In the genomic region with DNA sequence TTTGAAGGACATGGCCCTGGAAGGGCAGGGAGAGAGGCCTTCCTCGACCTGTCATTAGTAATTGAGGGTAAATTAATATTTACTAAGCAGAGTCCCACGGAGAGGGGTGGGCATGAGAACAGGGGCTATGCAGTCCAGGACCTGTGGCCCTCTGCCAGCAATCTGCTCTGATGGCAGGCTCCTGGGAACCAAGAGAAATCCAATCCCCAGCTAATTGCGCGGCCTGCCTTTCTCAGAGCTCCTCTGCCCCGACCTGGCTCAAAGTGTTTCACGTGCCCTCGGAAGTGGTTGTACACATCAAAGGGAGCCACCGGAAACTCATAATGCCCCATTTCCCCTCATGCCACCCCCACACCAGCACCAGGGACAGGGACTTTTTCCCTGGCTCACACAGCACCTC, we compare ENCODE assay signal across 29 mouse cellular contexts.
A peak's percentile ranks its signal among the peaks of the same experiment; 100 is the strongest.
DNase-seq lines count a peak whose midpoint lies in the region; ATAC-seq lines count a peak whose summit lies in the region.
"Had no signal": no experiment of that assay in that cellular context is flagged by ENCODE, and none has a peak within 500 bp of the region (broad histone marks: within the 10 kb centered on the region; RNA-seq: fewer than 3 reads in every experiment).

No protein-coding gene starts in this region.

- no peaks in the 10 kb centered on the region for H3K36me3 ChIP-seq in embryonic facial prominence, embryonic 11.5 days (replicated peaks; ENCODE audit: control insufficient read depth, insufficient read depth, low read depth, low read length)
- H3K36me3 ChIP-seq: forebrain, embryonic 15.5 days; heart, embryonic 12.5 days; hindbrain, embryonic 15.5 days; intestine, embryonic 15.5 days; limb, embryonic 10.5 days; limb, embryonic 15.5 days; lung, embryonic 15.5 days; neural tube, embryonic 12.5 days; stomach, embryonic 15.5 days had no signal

- H3K27ac ChIP-seq in embryonic facial prominence, embryonic 11.5 days (replicated peaks; ENCODE audit: low read depth, low read length): no peak overlapping the region
- H3K27ac ChIP-seq: forebrain, embryonic 15.5 days; heart, adult 2 months; hindbrain, embryonic 15.5 days; intestine, embryonic 15.5 days; layer of hippocampus, adult 2 months; limb, embryonic 15.5 days; liver, embryonic 14.5 days; lung, embryonic 15.5 days; neural tube, embryonic 12.5 days; stomach, embryonic 15.5 days had no signal

- no peaks in the 10 kb centered on the region for H3K9me3 ChIP-seq in embryonic facial prominence, embryonic 11.5 days (replicated peaks; ENCODE audit: control insufficient read depth, low read length)
- H3K9me3 ChIP-seq: forebrain, embryonic 15.5 days; heart, embryonic 12.5 days; hindbrain, embryonic 15.5 days; intestine, embryonic 15.5 days; limb, embryonic 10.5 days; limb, embryonic 15.5 days; lung, embryonic 15.5 days; neural tube, embryonic 12.5 days; stomach, embryonic 15.5 days had no signal

- WGBS in embryonic facial prominence, embryonic 11.5 days: 32% methylated on average over 8 of the region's 8 CpGs

- H3K9ac ChIP-seq in embryonic facial prominence, embryonic 11.5 days (replicated peaks; ENCODE audit: low read length): no peak overlapping the region
- H3K9ac ChIP-seq: forebrain, embryonic 15.5 days; heart, embryonic 12.5 days; hindbrain, embryonic 15.5 days; intestine, embryonic 15.5 days; limb, embryonic 15.5 days; liver, embryonic 14.5 days; lung, embryonic 15.5 days; neural tube, embryonic 12.5 days; stomach, embryonic 15.5 days had no signal

- H3K27me3 ChIP-seq in embryonic facial prominence, embryonic 11.5 days (ENCODE audit: control insufficient read depth, insufficient read depth, low read length): no peaks in the 10 kb centered on the region
- H3K27me3 ChIP-seq: forebrain, embryonic 15.5 days; hindbrain, embryonic 15.5 days had no signal

- intact Hi-C loops in left cerebral cortex, postnatal 4 days (cut with DNase I): no loop called here

- peak; percentile 24 to 40 for DNase-seq in cerebellum, postnatal 10 days
- no peak for DNase-seq in cerebellum, postnatal 36 days
- peak; percentile 34 for DNase-seq in left cerebral cortex, postnatal 4 days
- no peak for DNase-seq in left cerebral cortex, adult 18-20 months (ENCODE audit: low spot score in 2 of 2)
- DNase-seq in embryonic facial prominence, embryonic 11.5 days (ENCODE audit: low spot score): peak; percentile 43
- DNase-seq in retina, embryonic 14.5 days (ENCODE audit: low spot score): peak; percentile 48
- no peak for DNase-seq in cerebellum, adult 9-11 months
- no peak for DNase-seq in cerebellum, adult 9-10 months
- DNase-seq: adrenal gland, adult 8-10 months; cerebellum, adult 11 months; cerebellum, postnatal 14 days; heart, adult 2 months; kidney, adult 2 months; kidney, postnatal 36 days; right cerebral cortex, postnatal 25 days; thymus, postnatal 14 days had no signal

- no peak overlapping the region for H3K4me2 ChIP-seq in embryonic facial prominence, embryonic 11.5 days (ENCODE audit: low read depth, low read length)
- H3K4me2 ChIP-seq: forebrain, embryonic 15.5 days; heart, embryonic 12.5 days; hindbrain, embryonic 15.5 days; intestine, embryonic 15.5 days; limb, embryonic 15.5 days; lung, embryonic 15.5 days; midbrain, embryonic 11.5 days; neural tube, embryonic 12.5 days; stomach, embryonic 15.5 days had no signal

- H3K4me1 ChIP-seq in embryonic facial prominence, embryonic 11.5 days (ENCODE audit: control insufficient read depth, insufficient read depth, low read length): 0 out of 2 replicates have a peak, but pooled peaks cover 2% of the 10 kb centered on the region
- H3K4me1 ChIP-seq: heart, embryonic 12.5 days; intestine, embryonic 15.5 days; lung, embryonic 15.5 days; stomach, embryonic 15.5 days had no signal

- no peak overlapping the region for H3K4me3 ChIP-seq in embryonic facial prominence, embryonic 11.5 days (ENCODE audit: low read depth, low read length)
- H3K4me3 ChIP-seq: forebrain, embryonic 15.5 days; heart, adult 2 months; heart, embryonic 12.5 days; hindbrain, embryonic 15.5 days; intestine, embryonic 15.5 days; layer of hippocampus, adult 2 months; limb, embryonic 10.5 days; limb, embryonic 15.5 days; lung, embryonic 15.5 days; neural tube, embryonic 12.5 days; stomach, embryonic 15.5 days had no signal

- no peak for ATAC-seq in embryonic facial prominence, embryonic 11.5 days (replicated peaks; ENCODE audit: insufficient number of reproducible peaks, low FRiP score, low TSS enrichment, low read depth)
- ATAC-seq: forebrain, embryonic 15.5 days; intestine, embryonic 15.5 days; midbrain, embryonic 16.5 days had no signal

Comparison
In these comparisons a context has a peak if more than half of its experiments do, and no peak if none do; other contexts are left out.
1. DNase-seq: peak in cerebellum, postnatal 10 days (2 of 2), left cerebral cortex, postnatal 4 days (single experiment), embryonic facial prominence, embryonic 11.5 days (single experiment) and retina, embryonic 14.5 days (single experiment); none in cerebellum, postnatal 36 days (0 of 2), left cerebral cortex, adult 18-20 months (0 of 2), cerebellum, adult 9-11 months (single experiment) and cerebellum, adult 9-10 months (single experiment).